Mouse (Mus musculus): Measurements from ENCODE around the gene Trim63.
A peak's percentile ranks its signal among the peaks of the same experiment; 100 is the strongest.

Trim63 gene

DNA sequence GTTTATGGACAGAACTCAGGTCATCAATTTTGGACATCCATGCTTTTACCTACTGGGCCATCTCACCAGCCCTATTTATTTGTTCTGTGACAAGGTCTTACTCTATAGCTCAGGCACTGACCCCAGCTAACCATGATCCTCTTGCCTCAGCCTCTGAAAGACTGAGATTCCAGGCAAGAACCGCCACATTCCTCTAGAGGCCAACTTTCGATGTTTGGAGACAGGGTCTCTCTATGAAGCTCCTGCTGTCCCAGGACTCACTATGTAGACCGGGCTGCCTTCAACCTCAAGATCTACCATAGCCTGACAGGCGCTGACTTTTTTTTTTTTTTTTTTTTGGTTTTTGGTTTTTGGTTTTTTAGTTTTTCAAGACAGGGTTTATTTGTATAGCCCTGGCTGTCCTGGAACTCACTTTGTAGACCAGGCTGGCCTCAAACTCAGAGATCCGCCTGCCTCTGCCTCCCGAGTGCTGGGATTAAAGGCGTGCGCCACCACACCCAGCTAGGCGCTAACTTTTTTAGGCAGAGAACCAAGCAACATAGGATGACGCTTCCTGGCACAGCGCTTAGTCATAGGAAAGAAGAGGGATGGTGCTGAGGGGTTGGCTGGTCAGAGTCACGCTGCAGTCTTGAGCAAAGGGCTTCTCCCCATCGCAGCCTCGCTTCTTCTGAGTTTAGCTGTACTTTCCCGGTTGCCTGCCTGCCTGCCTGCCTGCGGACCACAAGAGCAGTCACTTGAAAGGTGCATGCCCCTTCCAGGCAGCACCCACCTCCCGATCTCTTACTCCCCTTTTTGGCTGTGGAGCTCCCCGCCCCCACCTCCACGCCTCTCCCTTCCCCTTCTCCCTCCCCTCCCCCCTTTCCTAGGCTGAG lies 16.1 kb upstream of the Trim63 start:
- no peak for DNase-seq (ENCODE audit: inconsistent age in 2 of 2, low spot score in 1 of 2)

DNA sequence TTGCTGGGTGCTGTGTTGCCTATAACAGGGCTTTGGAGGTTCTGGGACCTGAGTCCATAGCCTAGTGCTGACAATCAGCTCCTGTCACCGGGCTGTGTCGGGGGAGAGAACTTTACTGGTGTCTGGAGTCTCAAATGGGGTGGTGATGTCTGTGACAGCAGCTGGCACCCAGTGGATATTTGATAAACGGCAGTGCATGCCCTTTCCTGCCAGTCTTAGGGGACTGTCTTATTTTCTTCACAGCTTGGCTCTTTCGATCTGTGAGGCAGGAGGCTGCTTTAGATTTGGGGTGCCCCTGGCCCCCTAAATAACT lies 15.5 kb upstream of the Trim63 start:
- no peak for DNase-seq (ENCODE audit: inconsistent age in 2 of 2, low spot score in 1 of 2)

DNA sequence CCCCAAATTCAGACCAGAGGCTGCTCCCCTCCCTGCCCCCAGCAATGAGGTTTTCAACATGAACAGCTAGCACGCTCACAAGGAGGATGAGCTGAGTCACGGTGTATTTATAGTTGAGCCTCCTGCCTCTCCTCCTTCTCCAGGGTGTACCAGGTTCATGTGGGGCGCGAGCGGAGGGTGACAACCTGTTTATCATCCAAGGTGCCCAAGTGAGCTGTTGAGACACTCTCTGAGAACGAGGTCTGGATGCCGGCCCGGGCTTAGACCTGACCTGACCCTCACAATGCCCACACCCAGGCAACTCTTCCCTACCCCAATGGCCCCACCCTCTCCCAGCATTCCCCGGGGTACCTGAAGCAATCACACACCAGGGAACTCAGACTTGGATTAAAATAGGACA lies 14.6 kb upstream of the Trim63 start:
- peak in 1 of 2 experiments; percentile 44 for DNase-seq (ENCODE audit: inconsistent age in 2 of 2, low spot score in 1 of 2)

DNA sequence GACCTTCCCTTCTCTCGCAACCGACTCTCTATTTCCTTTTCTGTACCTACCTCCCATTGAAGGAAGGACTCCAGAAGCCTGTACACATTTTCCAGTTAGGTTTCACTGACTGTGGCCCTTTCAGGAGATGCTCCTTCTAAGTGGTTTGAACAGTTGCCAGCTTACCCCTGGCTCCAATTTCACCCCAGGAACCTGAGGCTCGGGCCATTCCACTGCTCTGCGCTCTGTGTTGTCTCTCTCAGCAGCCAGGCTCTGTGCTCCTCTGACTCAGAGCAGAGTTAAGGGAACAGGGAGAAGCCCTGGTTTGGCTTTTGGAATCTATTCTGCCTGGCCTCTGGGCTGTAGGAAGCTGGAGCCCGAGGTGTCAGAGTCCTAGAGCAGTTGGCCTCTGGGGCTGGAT lies 12.8 kb upstream of the Trim63 start:
- no peak for DNase-seq (ENCODE audit: inconsistent age in 2 of 2, low spot score in 1 of 2)

DNA sequence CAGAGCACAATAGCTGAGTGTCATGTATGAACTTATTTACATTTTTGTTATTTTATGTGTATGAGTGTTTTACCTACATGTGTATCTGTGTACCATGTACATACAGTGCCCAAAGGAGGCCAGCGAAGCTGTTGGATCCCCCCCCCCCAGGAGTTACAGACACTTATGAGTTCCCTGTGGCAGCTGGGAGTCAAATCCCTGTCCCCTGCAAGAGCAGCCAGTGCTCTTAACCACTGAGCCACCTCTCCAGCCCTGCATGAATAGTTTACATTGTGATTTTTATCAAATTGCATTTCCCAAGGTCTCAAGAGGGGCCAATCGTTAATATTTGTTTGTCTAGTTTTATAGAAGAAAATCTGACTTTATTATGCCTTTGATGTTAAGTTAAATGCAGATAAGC lies 8.0 kb upstream of the Trim63 start:
- DNase-seq (ENCODE audit: inconsistent age in 2 of 2, low spot score in 1 of 2): no peak

DNA sequence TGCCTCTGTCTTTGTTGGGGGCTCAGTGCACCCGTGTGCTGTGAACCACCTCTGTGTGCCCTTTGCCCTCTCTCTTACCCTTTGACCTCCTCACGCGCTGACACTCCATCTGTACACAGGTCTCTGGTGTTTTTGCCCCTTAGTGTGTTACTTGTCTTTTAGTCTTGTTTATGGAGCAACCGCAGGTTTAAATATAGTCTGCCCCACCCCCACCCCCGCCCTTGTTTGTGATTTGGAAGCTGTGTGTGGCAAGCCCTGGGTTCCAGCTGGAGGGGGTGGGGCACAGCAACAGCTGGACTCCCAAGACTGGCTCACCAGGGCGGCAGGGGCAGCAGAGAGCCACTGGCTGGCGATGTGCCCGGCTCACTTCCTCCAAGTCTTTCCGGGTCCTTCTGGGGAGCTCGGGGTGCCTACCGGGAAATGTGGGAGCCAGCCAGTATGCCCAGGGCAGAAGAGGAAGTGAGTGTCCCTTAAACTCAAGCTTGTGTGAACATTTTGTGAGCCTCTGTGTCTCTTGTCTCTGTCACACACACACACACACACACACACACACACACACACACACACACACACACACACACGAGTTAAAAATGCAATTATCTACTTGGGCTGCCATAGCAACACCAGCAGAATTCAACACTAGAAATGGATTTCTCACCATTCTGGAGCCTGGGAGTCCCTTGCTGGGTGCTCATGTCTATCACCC lies 7.4 kb upstream of the Trim63 start:
- peak; percentile 59 to 73 for DNase-seq (ENCODE audit: inconsistent age in 2 of 2, low spot score in 1 of 2)

DNA sequence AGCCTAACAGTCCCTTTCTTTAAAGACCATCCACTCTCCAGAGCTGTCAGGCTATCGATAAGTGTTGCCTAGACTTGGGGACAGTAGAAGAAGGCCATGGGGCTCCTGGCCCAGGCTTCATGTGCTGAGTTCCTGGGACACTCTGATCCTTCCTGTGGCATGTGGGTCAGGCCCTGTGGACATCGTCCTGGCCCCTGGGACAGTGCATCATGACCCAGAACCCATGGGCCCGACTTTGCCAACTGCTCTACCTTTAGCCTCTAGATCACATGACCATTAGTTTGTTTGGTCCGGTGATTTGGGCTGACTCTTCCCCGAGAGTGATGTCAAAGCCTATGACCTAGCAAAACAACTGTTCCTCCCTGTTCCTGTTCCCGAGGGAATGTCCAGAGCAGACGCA lies 4.8 kb upstream of the Trim63 start:
- DNase-seq (ENCODE audit: inconsistent age in 2 of 2, low spot score in 1 of 2): no peak

DNA sequence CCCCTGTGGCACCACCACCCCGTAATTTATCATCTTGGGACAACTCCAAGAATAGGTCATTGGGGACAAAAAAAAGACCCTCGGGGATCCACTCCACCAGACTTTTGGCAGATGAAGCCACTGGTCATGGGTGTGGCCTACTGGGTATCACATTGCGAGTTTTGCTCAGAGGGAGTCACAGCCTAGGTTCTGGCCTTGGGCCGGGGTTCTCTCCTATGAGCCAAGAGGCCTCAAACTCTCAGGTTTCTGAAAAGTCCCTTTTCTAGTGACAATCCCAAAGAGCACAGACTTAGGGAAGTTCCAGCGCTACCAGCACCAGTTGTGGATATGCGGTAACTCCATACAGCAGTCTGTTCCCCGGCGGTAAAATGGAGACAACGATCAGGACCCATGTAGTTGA lies 4.3 kb upstream of the Trim63 start:
- no peak for DNase-seq (ENCODE audit: inconsistent age in 2 of 2, low spot score in 1 of 2)

DNA sequence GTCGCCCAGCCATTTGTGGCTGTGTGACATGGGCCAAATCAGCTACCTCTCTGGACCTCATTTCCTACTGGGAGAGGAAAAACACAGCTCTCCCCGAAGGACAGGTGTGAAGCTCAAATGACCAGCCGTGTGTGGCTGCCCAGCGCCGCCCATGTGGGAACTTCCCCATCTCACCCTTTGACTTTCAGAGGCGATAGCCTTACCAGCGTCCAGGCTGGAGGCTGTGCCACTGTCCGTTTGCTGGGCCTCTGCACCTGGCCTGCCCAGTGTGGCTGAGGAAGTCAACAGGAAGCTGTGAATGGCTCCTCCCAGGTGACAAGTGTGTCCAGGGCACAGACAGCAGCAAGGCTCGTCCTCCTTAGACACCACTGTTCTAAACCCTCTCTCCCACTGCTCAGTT lies 3.1 kb upstream of the Trim63 start:
- no peak for DNase-seq (ENCODE audit: inconsistent age in 2 of 2, low spot score in 1 of 2)

DNA sequence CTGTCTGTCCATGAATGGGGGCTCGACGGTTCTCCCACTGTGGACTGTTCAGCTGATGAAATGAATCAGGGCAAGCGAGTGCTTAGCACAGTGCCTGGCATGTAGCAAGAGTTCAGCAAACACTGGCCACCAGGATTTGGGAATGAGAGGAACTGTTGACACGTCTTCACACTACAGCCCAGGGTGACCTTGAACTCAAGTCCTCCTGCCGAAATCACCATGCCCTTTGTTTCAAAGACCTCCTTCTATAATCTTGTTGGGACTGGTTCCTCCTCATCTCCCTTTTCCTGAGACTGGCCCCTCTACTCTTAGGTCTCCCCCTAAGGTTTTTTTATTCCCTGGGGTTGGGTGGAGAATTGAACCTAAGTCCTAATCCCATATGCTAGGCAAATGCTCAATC lies 2.6 kb upstream of the Trim63 start:
- DNase-seq (ENCODE audit: inconsistent age in 2 of 2, low spot score in 1 of 2): no peak

DNA sequence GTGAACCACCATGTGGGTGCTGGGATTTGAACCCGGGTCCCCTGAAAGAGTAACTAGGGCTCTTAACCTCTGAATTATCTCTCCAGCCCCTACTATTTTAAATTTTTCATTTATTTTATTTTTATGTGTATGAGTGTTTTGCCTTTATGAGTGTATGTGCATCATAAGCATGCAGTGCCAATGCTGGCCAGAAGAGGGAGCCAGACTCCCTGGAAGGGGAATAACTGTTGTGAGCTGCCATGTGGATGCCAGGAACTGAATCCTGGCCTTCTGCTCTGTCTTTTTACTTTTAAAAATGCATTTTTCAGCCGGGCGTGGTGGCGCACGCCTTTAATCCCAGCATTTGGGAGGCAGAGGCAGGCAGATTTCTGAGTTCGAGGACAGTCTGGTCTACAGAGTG lies 2.0 kb upstream of the Trim63 start:
- no peak for DNase-seq (ENCODE audit: inconsistent age in 2 of 2, low spot score in 1 of 2)

DNA sequence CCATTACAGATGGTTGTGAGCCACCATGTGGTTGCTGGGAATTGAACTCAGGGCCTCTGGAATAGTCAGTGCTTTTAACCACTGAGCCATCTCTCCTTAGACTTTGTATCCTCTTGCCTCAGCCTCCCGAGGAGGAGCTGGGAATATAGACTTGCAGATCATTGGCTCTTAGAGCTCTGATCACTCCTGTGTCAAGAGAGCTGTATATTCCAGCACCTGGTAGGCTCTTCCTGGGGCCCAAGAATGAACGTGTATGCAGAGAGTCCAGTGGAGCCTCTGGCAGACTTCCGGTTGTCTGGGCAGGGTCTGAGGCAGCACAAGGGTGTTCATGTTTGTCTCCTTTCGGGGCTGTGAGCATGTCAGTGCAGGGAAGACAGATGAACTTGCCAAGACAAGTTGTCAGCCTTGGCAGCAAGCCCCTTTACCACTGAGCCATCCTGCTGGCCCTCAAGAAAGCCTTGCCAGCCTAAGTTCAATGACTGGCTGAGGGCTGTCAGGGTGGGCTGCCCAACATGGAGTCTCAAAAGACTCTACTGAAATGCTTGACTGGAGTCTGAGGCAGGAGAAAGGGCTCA lies 752 bp upstream of the Trim63 start:
- DNase-seq (ENCODE audit: inconsistent age in 2 of 2, low spot score in 1 of 2): no peak

DNA sequence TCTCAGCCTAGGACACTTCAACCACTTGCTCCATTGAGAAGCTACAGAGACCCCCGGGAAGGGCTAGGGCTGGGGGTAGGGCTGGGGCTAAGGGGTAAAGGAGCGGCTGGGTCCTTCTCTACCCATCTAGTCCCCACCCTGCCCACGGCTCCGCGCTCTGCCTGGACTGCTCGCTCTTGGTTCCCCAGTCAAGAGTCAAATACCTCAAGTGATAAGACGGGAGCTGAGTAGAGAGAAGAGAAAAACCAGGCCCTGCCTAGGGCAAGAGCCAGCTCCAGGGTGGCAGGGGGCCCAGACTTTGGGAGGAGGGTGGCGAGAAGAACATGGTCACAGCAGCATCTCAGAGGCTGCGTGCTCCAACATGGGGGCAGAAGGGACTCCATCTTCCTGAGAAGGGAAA lies 550 bp downstream of the Trim63 start:
- DNase-seq (ENCODE audit: inconsistent age in 2 of 2, low spot score in 1 of 2): no peak

DNA sequence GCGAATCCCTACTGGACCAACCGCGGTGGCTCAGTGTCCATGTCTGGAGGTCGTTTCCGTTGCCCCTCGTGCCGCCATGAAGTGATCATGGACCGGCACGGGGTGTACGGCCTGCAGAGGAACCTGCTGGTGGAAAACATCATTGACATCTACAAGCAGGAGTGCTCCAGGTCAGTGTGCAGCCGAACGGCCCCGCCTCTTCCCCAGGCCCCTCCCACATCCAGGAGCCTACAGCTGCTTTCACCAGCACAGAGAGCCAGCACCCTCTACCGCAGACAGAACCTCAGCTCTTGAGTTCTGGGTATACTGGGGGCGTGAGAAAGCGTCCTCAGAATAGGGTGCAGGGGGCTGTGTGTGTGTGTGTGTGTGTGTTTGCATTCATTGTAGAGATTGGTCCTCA lies 1.5 kb downstream of the Trim63 start:
- DNase-seq (ENCODE audit: inconsistent age in 2 of 2, low spot score in 1 of 2): no peak

DNA sequence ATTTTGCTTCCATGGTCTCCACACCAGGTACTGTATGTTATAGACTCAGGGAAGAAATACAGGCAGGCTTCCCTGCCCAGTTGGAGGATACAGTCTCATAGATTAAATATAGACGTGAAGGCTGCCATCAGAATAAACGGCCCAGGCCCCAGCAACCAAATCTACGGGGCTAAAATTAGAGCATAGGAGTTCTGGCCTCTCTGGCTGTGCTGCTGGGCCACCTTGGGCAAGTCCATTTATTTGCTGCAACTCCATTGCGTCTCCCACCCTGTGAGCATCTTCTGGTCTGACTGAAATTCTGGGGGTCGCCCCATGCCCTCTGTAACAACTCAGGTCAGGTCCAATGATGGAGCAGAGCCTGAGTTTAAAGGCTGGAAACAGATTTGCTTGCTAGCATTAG lies 4.2 kb downstream of the Trim63 start:
- no peak for DNase-seq (ENCODE audit: inconsistent age in 2 of 2, low spot score in 1 of 2)

DNA sequence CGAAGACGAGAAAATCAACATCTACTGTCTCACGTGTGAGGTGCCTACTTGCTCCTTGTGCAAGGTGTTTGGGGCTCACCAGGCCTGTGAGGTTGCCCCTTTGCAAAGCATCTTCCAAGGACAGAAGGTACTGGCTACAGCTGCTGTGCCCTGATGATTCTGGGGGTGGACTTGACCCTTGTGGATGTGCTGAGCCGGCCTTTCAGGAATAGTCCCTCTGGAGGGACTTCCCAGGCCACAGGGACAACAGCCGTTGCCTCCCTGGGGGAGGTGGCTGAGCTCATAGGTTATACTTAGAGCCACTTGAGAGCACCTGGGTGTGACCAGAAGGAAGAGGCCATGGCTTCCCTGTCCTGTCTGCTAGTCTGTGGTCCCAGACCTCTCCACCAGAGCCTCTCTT lies 4.8 kb downstream of the Trim63 start:
- DNase-seq (ENCODE audit: inconsistent age in 2 of 2, low spot score in 1 of 2): no peak

DNA sequence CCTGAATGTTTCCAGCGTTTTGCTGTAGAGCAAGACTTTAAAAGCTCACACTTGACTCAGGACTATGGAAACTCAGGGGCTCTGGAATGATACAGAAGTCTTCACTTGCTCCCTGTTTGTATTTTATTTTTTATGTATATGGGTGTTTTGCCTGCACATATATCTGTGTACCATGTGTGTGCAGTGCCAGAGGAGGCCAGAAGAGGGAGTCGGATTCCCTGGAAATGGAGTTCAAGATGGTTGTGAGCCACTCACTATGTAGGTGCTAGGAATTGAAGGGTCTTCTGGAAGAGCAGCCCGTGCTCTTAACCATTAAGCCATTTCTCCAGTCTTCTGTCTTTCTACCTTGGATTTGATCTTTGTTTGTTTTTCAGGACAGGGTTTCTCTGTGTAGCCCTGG lies 6.6 kb downstream of the Trim63 start:
- peak in 1 of 2 experiments; percentile 42 for DNase-seq (ENCODE audit: inconsistent age in 2 of 2, low spot score in 1 of 2)

DNA sequence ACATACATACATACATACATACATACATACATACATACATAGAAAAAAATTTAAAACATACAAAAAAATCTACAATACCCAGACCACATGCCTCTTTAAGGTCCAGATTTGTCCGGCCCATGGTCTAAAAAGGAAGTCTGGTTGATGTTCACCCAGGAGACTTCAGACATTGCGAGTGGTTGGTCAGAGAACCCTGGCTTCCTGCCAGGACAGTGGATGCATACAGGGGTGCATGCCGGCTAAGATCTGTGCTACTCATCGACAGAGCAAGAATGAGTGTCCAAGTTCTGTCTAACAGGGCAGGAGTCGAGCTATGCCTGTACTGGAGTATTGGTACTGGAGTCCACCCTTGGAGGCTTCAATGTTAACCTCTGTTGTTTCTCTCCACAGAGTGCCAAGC lies 9.7 kb downstream of the Trim63 start:
- no peak for DNase-seq (ENCODE audit: inconsistent age in 2 of 2, low spot score in 1 of 2)

DNA sequence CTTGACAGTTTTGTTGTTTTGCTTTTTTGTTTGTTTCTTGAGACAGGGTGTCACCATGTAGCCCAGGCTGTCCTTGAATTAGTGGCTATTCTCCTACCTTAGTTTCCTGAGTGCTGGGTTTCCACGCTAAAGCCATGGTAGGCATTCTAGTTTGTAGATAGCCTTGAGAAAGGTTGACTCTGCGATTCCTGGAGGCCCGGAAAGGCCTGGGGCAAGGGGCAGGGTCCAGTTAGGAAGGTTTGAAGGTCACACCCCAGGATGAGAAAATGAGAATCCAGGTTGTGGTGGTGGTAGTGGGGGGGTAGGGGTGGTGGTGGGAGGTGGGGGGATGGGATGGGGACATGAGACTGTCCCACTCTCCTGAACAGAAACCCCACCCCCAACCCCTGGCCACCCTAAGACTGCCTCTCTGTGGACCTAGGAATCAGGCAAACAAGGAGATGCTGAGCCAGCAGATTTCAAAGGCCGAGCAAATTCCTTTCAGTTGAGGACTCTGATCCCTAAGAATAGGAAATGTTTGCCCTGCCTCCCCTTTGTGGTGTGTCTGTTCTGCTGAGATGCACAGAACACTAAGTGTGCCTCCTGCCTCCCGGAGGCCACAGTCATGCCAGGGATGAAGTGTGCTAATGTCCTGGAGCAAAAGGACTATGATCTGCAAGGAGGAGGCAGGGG lies 12.1 kb downstream of the Trim63 start:
- DNase-seq (ENCODE audit: inconsistent age in 2 of 2, low spot score in 1 of 2): no peak

DNA sequence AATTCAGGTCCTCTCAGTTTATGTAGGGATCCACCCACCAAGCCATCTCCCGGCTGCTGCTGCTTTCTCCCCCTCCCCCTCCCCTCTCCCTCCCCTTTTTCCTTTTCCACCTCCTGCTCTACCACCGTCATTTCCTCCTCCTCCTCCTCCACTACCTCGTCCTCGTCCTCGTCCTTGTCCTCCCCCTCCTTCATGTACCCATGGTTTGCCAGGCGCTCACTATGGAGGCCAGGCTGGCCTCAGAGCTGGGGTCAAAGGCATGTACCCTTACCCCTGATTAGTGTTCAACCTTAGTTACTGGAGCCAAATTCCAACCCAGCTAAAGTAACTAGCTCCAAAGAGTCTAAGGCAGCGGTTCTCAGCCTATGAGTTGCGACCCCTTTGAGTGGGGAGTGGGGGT lies 13.2 kb downstream of the Trim63 start:
- no peak for DNase-seq (ENCODE audit: inconsistent age in 2 of 2, low spot score in 1 of 2)

DNA sequence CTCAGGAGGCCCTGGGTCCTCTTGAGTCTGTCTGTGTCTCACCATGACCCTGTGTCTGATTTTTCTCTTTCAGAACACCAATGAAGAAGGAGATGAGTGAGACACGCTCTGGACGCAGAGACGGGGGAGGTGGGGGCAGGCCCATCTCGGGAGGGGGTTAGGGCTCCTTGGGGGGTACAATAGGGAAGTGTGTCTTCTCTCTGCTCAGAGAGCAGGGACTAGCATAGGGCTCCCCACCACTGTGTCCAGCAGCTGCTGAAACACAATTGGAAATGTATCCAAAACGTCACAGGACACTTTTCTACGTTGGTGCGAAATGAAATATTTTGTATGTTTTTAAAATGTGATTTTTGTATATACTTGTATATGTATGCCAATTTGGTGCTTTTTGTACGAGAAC lies 13.9 kb downstream of the Trim63 start:
- no peak for DNase-seq (ENCODE audit: inconsistent age in 2 of 2, low spot score in 1 of 2)

DNA sequence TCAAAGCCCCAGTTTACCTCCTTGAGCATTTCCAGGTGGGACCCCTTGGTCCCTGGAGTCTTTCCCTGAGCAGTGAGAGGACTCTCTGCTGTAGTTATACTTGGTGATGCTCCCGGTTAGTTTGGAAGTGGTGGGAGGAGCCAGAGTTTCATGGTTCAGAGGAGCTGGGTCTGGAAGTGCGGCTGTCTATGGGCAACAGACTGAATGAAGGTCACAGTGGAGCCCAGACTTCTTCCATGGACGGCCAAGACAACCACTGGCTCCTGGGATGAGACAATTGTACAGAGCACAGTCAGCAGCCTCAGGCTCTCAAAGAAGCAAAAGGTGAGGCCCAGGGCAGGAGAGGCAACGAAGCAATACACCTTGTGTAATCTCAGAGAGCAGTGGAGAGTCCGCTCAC lies 15.4 kb downstream of the Trim63 start:
- DNase-seq (ENCODE audit: inconsistent age in 2 of 2, low spot score in 1 of 2): no peak
